Mouse (Mus musculus): ENCODE measurements around the gene Rars. TPM values are rescaled to one million over a fixed set of nuclear protein-coding genes. Genes with fewer than 3 reads are reported as not detected.
"Not testable (repeated sequence)": the region's sequence is repeated elsewhere in the genome, so short reads cannot be mapped to it uniquely, and the experiment has no call there.

The Rars gene
- 30.6 and 35.6 TPM in 2 replicates for total RNA-seq (2015; ENCODE audit: low replicate concordance)
- total RNA-seq (2017; ENCODE audit: low replicate concordance): 21.6 and 36.3 TPM in 2 replicates

DNA sequence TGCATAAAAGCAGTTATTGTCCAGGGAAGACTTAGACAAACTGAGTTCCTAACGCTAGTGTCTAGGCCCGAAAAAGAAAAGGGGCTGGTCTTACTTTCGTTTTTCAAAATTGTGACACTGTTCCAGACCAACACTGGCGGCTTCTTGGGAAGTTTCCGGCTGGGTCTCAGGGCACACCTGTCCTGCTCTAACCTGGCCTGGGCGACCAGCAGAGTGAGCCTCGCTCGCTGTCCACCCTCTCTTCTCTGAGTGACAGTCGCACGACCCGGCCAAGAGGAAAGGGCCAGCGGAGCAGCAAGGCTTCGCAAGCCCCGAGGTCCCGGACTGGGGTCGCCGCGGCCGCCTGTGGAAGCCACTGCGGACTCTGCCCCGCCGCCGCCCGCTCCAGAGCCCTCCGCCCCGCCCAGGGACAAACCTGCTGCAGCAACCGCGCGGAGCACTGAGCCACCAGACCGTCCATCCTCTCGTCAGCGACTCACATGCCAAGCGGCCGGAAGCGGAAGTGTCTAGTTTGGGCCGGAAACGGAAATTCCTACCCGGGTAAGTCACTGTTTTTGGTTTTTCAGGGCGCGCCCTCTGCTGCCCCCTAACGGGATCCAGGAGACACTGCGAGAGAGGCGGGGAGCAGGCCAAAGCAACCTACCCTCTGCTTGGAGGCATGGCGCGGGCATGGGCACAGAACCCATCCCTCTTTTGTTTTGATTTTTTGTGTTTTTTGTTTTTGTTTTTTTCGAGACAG lies at the start of gene Rars:
Gene Rars, minus strand, starts transcription at position 485 of the 739 bp plus-strand sequence.
- peak; percentile 87 for ATAC-seq (replicated peaks; ENCODE audit: low FRiP score, poor library complexity, severe bottlenecking)

DNA sequence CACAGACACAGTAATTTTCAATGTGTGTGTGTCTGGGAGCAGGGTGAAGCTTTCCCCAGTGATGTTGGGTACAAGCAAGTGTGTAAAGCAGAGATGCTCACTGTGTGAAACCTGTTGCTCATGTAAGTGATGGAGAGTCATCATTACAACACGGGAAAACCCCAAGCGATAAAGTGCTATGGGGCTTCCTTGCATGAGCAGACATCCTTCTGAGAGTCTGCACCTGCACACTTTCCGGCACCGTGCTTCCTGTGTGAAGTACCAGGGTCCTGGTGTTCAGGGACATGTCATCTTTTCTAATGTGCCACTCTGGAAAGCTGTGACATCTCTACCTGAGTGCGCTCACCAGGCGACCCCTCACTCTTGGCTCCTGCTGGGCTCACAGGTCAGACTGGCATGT lies 48.5 kb upstream of the Rars start:
- ATAC-seq (replicated peaks; ENCODE audit: low FRiP score, poor library complexity, severe bottlenecking): no peak

DNA sequence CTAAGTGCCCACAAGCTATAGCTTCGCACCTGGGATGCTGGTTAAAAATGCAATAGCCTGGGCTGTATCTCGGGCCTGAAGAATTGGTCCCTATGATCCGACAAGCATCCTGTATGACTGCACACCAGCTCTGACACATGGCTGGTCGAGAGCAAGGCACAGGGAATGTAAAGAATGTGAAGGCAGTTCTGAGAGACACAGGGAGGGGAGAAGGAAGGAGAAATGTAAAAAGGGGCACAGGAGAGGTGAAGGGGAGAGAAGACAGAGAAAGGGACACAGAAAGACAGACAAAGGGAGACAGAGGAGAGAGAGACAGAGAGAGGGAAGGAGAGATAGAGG lies 44.2 kb upstream of the Rars start:
- no peak for ATAC-seq (replicated peaks; ENCODE audit: low FRiP score, poor library complexity, severe bottlenecking)

DNA sequence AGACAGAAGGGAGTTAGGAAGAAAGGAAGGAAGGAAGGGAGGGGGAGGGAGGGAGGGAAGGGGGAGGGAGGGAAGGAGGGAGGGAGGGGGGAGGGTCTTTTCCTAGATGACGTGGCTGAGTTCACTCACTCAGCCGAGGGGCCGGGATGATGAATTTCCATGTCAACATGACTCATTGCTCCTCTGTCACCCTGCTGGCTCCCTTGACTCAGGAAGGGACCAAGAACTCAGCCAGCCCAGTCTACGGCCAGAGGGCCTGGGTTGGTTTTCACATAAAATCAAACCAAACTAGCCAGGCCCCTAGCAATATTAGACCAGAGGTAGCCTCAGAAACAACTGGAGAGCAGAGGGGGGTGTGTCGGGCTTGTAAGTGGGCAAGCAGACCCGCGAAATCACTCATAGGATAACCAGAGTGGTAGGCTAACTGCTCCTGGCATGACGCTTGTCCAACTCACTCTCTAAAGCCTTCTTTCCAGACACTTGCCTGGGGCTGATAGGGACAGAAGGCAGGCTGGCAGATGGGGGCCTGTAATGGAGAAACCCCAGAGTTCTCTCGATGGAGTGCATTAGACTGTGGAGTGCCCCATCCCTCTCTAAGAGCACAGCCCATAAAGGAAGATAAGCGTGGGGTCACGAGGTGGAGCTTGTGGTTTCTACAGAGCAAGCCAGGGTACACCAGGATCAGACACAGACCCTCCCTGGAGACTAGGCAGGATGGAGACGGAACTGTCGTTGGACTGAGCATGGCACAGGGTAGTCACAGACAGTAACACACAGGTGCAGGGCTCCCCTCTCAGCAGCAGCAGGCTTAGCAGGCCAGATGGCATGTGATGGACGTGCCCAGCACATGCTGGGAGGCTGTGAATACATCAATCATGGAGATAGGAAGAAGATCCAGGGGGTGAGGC lies 43.6 kb upstream of the Rars start:
- no peak for ATAC-seq (replicated peaks; ENCODE audit: low FRiP score, poor library complexity, severe bottlenecking)

DNA sequence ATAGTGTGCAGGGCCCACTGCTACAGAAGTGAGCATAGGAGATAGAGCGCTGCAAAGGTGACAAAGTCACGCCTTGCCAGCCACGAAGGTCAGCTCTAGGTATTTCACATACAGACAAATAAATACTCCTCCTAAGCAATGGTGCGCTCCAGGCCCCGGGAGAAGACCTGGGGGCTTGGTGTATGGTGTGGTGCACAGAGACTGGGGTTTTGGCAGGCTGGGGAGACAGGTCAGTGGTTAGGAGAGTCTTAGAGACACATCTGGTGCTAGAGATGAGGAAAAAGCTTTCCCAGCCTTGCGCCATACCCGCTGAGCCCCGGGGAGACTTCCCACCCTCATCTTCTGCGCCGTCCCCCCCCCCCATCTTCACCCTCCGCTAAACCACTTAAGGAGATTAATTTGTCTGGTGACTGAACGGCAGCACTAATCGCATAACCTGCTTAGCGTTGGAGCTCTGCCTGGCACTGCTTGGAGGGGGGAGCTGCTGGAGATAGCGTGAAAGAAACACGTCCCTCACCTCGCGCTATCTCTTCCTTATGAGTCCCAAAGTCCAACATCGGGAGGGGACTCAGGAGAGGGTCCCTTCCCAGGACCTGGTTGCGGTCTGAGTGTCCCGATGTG lies 39.4 kb upstream of the Rars start:
- no peak for ATAC-seq (replicated peaks; ENCODE audit: low FRiP score, poor library complexity, severe bottlenecking)

DNA sequence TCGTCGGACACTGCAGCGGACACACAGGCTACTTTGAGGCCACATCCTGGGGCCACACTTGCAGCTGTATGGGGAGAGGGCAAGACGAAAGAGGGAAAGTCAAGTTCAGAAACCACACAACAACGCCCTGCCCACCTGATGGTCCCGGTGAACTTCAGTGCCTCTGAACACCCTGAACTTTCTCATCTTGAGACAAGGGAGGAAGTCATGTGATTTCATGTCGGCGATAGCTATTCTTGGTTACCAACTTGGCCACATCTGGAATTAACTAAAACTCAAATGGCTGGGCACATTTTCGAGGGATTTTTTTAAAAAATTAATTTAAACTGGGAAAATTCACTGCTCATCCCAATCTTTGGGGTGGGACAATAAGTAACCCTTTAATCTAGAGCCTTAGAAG lies 36.7 kb upstream of the Rars start:
- ATAC-seq (replicated peaks; ENCODE audit: low FRiP score, poor library complexity, severe bottlenecking): no peak

DNA sequence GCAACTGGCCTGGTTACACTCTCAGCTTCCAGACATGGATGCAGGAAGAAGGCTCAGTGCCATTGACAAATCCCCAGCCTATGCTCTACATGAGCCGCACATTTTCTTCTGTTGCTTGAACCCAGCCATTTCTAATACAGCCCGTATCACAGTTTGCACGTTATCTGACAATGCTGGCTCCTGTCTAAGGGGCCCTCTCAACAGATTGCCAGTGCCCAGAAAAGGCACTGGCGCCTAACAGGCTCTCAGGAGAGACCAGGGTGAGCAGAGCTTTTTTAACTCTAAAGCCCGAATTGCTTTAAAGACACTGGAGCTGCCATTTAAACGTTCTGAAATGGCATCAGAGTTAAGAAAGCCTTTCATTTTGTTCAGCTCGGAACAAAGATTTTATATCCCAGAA lies 31.8 kb upstream of the Rars start:
- ATAC-seq (replicated peaks; ENCODE audit: low FRiP score, poor library complexity, severe bottlenecking): no peak

DNA sequence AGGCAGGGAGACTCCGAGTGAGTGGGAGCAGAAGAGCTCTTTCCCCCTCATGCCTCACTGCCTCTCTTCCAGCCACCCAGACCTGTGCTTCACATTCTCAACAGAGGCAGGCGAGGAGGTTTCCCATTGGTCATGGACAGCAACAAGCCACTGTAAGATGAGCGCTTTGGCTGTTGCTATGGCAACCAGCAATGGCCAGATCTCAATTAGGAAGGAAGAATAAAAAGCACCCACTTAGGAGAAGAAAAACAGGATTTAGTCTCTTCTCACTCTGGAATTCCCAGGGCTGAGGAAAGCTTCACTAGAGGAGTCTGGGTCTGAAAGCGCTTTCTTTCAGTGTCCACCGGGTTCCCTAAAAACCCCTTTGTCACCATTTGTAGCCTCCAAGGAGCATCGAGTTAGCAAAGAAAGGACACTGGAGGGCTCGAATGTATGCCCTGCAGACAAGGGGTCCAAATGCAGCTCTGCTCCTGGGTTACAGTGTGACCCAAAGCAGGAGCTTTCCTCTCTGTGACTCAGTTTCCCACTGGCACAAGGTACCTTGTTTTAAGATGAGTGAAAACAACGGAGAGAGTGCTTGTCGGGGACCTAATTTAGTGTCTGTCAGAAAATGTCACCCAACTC lies 30.8 kb upstream of the Rars start:
- ATAC-seq (replicated peaks; ENCODE audit: low FRiP score, poor library complexity, severe bottlenecking): no peak

DNA sequence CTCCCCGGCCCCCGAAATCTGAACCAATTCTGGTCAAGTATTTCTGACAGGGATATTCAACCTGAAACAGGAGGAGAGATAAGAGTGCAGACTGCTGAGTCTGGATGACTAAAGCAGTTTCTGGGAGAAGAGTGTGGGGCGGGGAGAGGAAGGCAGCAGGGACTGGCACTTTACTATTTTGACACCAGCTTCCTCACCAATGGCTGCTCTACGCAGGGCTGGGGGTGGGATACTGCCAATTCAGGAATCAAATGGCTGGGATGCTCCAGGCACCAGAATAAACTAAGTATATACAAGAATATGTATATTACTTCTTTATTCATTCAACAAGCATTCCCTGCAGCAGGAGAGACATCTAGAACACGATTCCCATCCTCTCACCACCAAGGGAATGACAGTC lies 29.3 kb upstream of the Rars start:
- ATAC-seq (replicated peaks; ENCODE audit: low FRiP score, poor library complexity, severe bottlenecking): no peak

DNA sequence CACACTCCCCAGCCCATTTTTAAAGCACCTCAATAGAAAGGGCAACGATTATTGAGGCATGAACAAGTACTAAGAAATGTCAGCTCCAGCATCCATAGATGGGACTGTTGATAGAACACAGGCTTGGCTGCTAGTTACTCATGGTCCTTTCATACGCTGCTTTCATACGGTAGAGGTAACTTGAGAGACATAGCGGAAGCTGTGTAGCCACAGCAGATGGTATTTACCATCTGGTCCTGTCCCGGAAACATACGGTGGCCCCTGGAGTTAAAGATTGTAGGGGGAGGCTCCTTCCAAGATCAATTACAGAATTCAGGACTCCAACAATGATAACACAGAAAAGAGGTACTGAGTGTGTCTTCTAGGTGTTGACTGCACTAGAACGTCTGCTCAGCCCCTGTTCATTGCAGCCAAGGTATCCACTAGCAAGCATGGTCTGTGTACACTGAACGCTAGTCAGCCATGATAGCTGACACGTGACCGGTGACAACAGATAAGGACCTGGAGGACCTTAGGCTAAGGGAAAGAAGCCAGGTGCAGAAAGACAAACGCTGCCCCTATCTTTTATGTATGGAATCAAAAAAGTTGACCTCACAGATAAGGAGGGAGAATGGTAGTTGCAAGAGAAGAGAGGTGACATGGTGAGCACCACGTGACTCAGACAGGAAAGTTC lies 23.2 kb upstream of the Rars start:
- no peak for ATAC-seq (replicated peaks; ENCODE audit: low FRiP score, poor library complexity, severe bottlenecking)

DNA sequence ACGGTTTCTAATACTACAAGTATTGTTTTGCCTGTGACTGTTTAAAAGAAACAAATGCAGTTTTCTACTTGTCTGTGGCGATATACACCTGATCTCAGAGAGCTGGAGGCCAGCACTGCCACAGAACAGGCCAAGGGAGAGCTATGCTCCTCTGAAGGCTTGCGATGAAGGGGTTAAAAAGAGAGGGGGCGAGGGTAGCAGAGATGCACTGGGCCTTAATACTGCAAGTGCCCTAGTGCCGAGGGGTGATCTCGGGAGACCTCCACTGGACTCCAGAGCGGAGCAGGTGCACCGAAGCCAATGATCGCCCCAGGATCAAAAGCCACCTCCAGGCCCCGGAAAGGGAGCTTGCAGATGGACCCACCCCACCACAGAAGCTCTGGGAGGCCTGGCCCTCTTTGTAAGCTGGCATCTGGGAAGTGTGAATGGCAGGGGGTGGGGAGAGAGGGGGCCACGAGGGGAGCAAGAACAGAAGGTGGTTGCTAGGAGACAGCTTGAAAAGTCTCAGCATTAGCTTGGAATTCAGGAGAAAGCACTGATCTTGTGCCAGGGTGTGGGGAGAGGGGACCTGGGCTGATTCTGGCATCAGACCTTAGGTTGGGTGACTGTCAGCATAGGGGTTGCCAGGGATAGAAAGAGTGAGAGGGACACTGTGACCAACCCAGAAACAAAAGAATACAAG lies 22.2 kb upstream of the Rars start:
- ATAC-seq (replicated peaks; ENCODE audit: low FRiP score, poor library complexity, severe bottlenecking): no peak

DNA sequence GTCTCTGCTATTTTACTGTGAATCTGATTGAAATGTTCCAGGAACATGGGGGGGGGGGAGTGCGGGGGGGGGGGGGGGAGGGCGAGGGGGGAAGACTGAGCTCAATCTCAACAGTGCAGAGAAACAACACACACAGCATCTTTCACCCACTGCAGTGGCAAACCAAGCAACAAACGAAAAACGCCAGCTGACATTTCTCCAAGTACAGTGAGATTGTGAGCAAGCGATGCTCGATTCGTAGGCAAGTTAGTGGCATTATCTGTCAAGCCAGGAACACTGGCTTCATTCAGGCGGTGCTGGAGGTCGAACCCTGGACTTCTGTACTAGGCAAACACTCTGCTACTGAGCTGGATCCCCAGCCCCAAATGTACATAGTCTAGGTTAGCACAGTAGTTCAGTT lies 21.3 kb upstream of the Rars start:
- no peak for ATAC-seq (replicated peaks; ENCODE audit: low FRiP score, poor library complexity, severe bottlenecking)

DNA sequence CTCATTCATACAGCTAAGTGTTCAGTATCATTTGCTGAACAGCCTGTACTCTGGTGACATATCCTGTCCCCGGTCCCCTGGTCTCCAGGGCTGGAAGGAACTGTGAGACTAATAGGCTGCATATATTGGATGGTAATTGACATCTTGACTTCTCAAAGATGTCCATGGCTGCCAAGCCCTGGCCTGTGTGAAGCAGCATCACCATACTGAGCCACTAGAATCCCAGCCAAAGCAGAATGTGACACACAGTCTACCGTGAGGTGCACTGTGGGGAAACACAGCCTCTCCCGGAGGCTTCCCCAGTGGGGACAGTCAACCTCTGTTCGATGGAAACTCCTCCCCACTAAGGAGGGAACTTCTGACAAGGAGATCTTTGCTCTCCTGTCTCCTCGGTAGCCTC lies 20.6 kb upstream of the Rars start:
- ATAC-seq (replicated peaks; ENCODE audit: low FRiP score, poor library complexity, severe bottlenecking): no peak

DNA sequence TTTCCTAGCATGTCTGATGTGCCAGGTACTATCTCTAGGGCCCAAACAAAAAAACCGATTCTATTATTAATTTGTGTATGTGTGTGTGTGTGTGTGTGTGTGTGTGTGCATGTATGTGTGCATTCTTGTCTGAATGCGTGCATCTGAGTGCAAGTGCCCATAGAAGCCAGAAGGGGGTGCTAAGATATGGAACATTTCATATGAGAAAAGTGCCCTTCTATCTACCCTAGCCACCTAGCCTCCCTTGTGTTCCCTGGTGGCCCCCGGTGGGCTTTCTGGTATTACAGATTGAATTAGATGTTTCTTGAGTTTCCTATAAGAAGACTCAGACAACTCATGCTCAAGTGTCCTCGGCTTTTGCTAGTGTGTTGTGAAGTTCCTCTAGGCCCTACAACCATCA lies 19.3 kb upstream of the Rars start:
- ATAC-seq (replicated peaks; ENCODE audit: low FRiP score, poor library complexity, severe bottlenecking): no peak

DNA sequence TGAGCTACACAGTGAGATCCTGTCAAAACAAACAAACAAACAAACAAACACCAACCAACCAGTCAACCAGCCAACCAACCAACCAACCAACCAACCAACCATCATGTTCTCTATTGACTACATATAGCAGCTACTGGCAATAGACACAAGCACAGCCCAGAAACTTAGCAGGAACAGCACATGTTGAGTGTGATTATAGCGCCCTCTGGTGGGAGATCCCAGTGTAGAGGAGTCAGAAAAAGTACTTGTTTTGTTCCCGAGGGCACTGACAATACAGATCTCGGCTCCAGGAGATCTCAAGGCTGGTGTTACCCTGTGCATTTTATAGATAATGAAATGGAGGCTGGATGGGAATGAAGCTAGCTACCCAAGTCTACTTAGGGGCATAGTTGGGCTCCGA lies 18.4 kb upstream of the Rars start:
- ATAC-seq (replicated peaks; ENCODE audit: low FRiP score, poor library complexity, severe bottlenecking): no peak

DNA sequence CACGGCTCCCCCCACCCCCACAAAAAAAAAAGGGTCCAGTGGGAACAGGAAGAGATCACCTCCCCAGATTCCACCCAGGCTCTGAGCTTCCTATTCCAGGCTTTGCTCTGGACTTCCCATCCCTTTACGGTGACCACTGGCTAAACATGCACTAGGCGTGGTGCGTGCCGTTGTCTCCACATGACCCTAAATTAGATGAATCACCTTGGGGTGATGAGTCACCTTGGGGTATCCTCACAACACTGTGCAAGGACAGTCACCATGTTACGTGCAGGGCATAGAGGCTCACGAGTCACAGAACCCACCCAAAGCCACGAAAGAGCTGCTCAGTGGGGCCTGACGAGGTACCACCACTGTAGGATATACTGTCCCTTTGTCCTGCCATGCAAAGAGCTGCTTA lies 10.0 kb upstream of the Rars start:
- ATAC-seq (replicated peaks; ENCODE audit: low FRiP score, poor library complexity, severe bottlenecking): no peak

DNA sequence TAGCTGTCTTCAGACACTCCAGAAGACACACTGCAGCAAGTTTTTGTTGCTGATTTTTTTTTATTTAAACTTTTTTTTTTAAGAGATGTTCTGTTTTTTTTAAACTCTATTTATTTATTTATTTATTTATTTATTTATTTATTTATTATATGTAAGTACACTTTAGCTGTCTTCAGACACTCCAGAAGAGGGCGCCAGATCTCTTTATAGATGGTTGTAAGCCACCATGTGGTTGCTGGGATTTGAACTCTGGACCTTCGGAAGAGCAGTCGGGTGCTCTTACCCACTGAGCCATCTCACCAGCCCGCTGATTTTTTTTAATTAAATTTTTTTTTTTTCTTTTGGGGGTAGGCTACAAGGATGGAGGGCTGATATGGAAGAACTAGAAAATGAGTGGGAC lies 8.3 kb upstream of the Rars start:
- ATAC-seq (replicated peaks; ENCODE audit: low FRiP score, poor library complexity, severe bottlenecking): not testable (repeated sequence)

DNA sequence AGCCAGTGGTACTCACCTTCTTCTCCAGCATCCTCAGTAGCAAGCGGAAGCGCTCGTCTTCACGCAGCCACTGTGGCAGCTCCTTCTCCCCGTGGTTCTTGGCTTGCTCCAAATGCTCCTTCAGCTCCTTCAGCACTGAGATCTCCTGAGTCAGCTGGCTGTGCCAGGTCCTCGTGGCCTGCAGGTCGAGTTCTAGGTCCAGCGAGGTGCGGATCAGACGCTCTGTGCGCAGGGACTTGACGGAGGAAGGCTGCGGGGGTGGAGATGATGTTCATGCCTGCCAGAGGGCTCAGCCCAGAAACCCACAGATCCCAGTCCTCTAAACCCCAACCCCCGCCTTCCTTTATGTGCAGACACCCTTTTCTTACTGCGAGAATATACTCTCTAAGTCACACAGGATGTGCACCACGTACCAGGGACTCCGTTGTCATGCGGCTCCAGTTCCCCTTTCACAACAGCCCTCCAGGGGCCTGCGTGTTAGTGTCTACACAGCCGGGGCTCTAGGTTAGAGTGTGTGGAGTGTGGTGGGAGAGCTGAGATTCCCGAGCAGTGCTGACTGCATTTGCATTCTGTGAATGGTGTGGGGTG lies 7.5 kb upstream of the Rars start:
- no peak for ATAC-seq (replicated peaks; ENCODE audit: low FRiP score, poor library complexity, severe bottlenecking)

DNA sequence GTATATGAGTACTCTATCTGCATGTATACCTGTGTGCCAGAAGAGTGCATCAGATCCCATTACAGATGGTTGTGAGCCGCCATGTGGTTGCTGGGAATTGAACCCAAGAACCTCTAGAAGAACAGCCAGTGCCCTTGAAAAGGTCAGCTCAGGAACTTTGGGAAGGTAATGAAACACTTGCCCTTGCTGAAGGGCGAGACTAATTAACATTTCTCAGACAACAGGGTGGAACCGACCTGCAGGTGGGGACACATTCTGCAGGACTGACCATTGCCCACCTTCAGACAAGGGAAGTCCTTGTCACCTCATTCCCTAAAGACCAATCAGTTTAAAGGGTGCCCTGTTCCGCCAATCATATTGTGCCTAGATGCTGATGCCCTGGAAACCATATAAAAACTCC lies 6.5 kb upstream of the Rars start:
- ATAC-seq (replicated peaks; ENCODE audit: low FRiP score, poor library complexity, severe bottlenecking): not testable (repeated sequence)
